Mouse (Mus musculus) C2C12 (cell line): Measurements from ENCODE around the gene Sfta2. TPM values are rescaled to one million over a fixed set of nuclear protein-coding genes. Genes with fewer than 3 reads are reported as not detected.

Source experiments
- H3K27me3 ChIP-seq: one replicate; pipeline ENCODE4 v1.6.1; 2011; ENCODE audit not compliant: control insufficient read depth, insufficient read depth, insufficient read length
- H3K36me3 ChIP-seq: one replicate; pipeline ENCODE4 v1.6.1; 2011; ENCODE audit not compliant: control insufficient read depth, insufficient read depth
- H3K4me3 ChIP-seq: one replicate; pipeline ENCODE4 v1.5.1; 2011; ENCODE audit warnings: mild to moderate bottlenecking, control low read depth; ENCODE audit not compliant: poor library complexity, insufficient read depth, severe bottlenecking
- H3K79me2 ChIP-seq: one replicate; pipeline ENCODE4 v1.6.1; 2011; ENCODE audit not compliant: control insufficient read depth, insufficient read depth
- H3K79me3 ChIP-seq: one replicate; pipeline ENCODE4 v1.6.1; 2011; ENCODE audit warnings: low read depth, control low read depth
- H3ac ChIP-seq: one replicate; pipeline ENCODE3; 2011; ENCODE audit warnings: low read depth; ENCODE audit not compliant: control insufficient read depth, insufficient read length
- CEBPB ChIP-seq: IDR thresholded peaks from one replicate; pipeline ENCODE4 v1.6.1; 2011; ENCODE audit warnings: low read depth, mild to moderate bottlenecking, control low read depth, moderate library complexity
- CTCF ChIP-seq: IDR thresholded peaks from one replicate; pipeline ENCODE4 v1.5.1; 2011; ENCODE audit not compliant: control insufficient read depth, insufficient read depth, insufficient read length
- FOSL1 ChIP-seq: IDR thresholded peaks from one replicate; pipeline ENCODE4 v1.8.0; 2011; ENCODE audit warnings: mild to moderate bottlenecking, low read length; ENCODE audit not compliant: poor library complexity, insufficient read depth, severe bottlenecking
- MAX ChIP-seq: IDR thresholded peaks from one replicate; pipeline ENCODE4 v1.6.1; 2011; ENCODE audit warnings: mild to moderate bottlenecking, control low read depth
- MYOD1 ChIP-seq: IDR thresholded peaks from one replicate; pipeline ENCODE4 v1.6.1; 2011; ENCODE audit warnings: low read depth; ENCODE audit not compliant: control insufficient read depth, insufficient read length
- MYOG ChIP-seq: IDR thresholded peaks from one replicate; pipeline ENCODE4 v1.6.1; 2011; ENCODE audit not compliant: control insufficient read depth, insufficient read length; ENCODE audit errors: extremely low read depth
- USF1 ChIP-seq: IDR thresholded peaks from one replicate; pipeline ENCODE4 v1.6.1; 2011; ENCODE audit warnings: low read depth, mild to moderate bottlenecking, control low read depth, moderate library complexity
- polyA plus RNA-seq: library from polyadenylated mRNA; unstranded; fragments of >200 nt; fragmentation: generic; extraction: Trizol; gene quantifications from one replicate; pipeline ENCODE4 v1.2.1, GENCODE M21; 2012; ENCODE audit warnings: missing spikeins

Sfta2 gene
- polyA plus RNA-seq, 1 experiment, result not detected

DNA sequence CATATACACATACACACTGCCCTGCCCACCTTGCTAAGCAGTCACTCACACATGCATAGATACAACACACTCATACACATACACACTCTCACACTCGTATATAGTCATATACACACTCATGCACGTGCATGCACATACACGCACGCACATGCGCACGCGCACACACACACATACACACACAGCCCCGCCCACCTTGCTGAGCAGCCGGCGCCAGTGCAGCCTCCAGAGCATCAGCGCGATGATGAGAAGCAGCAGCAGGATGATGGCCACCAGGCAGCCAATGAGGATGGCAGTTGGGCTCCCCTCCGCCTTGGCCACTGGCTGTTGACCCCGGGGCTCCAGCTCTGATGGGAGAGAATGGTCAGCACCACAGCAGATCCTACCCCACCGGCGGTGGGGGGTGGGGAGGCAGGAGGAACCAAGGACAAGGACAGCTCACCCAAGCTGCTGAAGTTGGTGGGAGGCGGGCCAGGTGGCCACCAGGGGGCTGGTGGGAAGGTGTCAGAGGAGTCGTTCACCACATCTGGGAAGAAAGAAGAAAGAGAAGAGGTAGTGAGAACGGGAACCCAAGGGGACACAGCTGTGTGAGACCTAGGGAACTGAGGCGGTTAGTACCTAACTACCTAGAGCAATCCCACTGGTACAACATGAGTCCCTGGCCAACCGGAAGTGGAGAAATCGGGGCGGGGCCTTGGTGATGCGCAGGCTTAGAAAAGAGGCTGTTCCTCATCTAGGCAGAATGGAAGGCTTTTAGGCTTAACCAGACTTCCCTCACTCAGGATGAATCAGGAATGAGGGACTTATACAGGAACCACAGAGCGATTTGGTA is 87.2 kb downstream of the Sfta2 start:
- no peak overlapping the region for H3K4me3 ChIP-seq
- TF ChIP-seq FOSL1, result no peak
- no peak for TF ChIP-seq MAX
- no peak for TF ChIP-seq MYOD1
- TF ChIP-seq MYOG, result no peak
- TF ChIP-seq USF1, result no peak
- TF ChIP-seq CEBPB, result no peak
- TF ChIP-seq CTCF, result no peak
- peaks cover 67% of the 10 kb centered on the region for H3K36me3 ChIP-seq
- H3K79me3 ChIP-seq, result no peaks in the 10 kb centered on the region
- no peak overlapping the region for H3ac ChIP-seq
- no peaks in the 10 kb centered on the region for H3K27me3 ChIP-seq
- peaks cover under 1% of the 10 kb centered on the region for H3K79me2 ChIP-seq

DNA sequence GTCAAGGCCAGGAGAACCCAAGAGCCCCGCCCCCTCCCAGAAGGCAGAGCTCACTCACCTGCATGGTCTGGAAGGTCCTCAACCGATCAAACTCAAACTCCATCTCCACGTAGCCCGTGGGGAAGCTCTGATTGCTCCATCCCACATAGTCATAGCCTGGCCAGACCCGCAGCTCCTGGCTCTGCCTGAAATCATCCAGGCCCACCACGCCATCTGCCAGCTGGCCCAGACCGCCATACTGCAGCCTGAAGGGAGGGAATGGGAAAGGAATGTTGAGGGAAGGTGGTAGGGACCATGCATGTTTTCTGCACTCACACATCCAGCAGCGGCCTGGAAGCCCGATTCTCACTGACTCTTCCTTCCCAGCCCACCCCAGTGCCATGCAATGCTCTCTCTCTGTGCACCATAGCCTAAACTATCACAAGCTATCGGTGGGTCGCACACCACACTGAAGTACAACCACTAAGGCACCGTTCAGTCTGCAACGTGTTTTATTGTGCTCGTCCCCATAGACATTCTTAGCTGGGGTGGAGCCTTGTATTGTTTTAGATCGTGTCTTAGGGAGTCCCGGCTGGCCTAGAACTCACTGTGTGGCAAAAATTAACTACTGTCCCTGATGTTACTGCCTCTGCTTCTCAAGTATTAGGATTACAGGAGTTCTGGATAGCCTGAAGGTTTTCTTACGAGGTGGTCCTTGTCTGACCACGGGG is 88.7 kb downstream of the Sfta2 start:
- peaks cover 56% of the 10 kb centered on the region for H3K36me3 ChIP-seq
- no peak for TF ChIP-seq CTCF
- no peak for TF ChIP-seq CEBPB
- no peak for TF ChIP-seq MYOD1
- no peak for TF ChIP-seq FOSL1
- no peak for TF ChIP-seq MAX
- TF ChIP-seq MYOG, result no peak
- no peak for TF ChIP-seq USF1

DNA sequence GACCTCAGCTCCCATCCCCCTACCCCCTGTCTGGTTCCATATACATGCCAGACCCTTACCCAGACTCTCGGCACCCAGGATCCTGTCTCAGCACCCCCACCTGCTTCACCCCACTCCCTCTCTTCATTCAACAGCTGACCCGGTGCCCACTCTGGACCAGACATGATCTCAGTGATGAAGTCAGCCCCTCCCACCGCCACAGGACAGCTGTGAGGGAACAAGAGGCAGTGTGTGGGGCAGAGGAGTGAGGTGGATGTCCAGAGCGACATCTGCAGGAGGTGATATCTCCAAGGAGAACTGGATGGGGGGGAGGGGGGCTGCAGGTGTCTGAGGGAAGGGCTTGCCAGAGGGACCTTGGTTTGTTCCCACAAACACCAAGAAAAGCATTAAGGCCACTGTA is 90.5 kb downstream of the Sfta2 start:
- no peak for TF ChIP-seq MYOD1
- no peak for TF ChIP-seq FOSL1
- no peak for TF ChIP-seq MAX
- no peak for TF ChIP-seq CEBPB
- no peak for TF ChIP-seq CTCF
- TF ChIP-seq MYOG, result no peak
- no peak for TF ChIP-seq USF1
- no peaks in the 10 kb centered on the region for H3K27me3 ChIP-seq
- peaks cover 56% of the 10 kb centered on the region for H3K36me3 ChIP-seq

More for the DNA sequence above, 88.7 kb downstream of the Sfta2 start:
- no peak overlapping the region for H3K4me3 ChIP-seq
- H3K27me3 ChIP-seq, result no peaks in the 10 kb centered on the region
- no peak overlapping the region for H3ac ChIP-seq
- peaks cover 15% of the 10 kb centered on the region for H3K79me2 ChIP-seq
- peaks cover 2% of the 10 kb centered on the region for H3K79me3 ChIP-seq

DNA sequence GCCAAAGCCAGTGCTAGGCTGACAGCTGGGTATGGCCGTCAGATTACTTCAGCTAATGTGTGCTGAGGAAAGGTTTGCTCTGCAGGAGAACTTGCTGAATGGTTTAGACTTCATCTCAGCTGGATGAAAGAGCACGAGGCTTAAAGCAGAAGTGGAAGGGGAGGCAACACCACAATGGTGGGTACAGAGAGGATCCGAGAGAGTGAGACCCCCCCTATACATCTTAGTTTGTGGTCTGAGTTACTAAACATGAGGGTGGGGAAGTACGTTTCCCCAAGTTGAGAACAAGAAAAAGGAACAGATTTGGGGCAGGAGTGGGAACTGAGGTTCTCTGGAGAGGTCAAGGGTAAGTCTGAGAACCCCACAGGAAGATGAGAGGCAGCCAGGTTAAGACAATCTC is 91.0 kb downstream of the Sfta2 start:
- peaks cover 23% of the 10 kb centered on the region for H3K79me3 ChIP-seq
- TF ChIP-seq MYOD1 (no peak), MYOG (no peak), CTCF (no peak), MAX (no peak)
- no peak overlapping the region for H3ac ChIP-seq
- peaks cover 38% of the 10 kb centered on the region for H3K79me2 ChIP-seq
- H3K27me3 ChIP-seq, result no peaks in the 10 kb centered on the region
- H3K36me3 ChIP-seq, result peaks cover 51% of the 10 kb centered on the region
- H3K4me3 ChIP-seq, result no peak overlapping the region

More for the DNA sequence above, 90.5 kb downstream of the Sfta2 start:
- H3K79me2 ChIP-seq, result peaks cover 32% of the 10 kb centered on the region
- peaks cover 19% of the 10 kb centered on the region for H3K79me3 ChIP-seq
- H3K4me3 ChIP-seq, result no peak overlapping the region
- no peak overlapping the region for H3ac ChIP-seq

DNA sequence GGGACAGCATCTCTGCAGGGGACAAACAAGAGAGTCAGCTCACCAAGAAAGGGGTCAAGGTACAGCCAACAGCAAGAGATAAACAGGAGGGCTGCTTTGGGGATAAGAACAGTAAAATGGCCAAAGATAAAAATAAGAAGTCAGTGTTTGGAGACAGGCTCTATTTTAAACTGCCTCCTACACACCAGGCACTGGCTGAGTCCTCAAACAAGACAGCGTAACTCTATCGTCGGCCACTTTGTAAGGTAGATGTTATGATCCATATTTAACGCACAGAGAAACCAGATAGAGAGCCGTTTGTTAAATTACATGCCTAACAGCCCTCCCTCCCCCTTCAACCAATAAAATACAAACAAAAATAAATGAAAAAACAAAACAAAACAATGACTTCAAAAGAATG is 92.6 kb downstream of the Sfta2 start:
- H3ac ChIP-seq, result no peak overlapping the region
- peaks cover 38% of the 10 kb centered on the region for H3K36me3 ChIP-seq
- H3K79me3 ChIP-seq, result peaks cover 23% of the 10 kb centered on the region
- H3K79me2 ChIP-seq, result peaks cover 48% of the 10 kb centered on the region
- H3K4me3 ChIP-seq, result no peak overlapping the region
- no peaks in the 10 kb centered on the region for H3K27me3 ChIP-seq
- TF ChIP-seq CEBPB, result no peak
- TF ChIP-seq MYOG, result no peak
- TF ChIP-seq USF1, result no peak
- TF ChIP-seq MYOD1, result no peak
- TF ChIP-seq MAX, result no peak
- TF ChIP-seq FOSL1, result no peak
- TF ChIP-seq CTCF, result no peak
